Mouse (Mus musculus) hindbrain, postnatal 0 days (tissue): Measurements from ENCODE around the gene Lrig2. TPM values are rescaled to one million over a fixed set of nuclear protein-coding genes. Genes with fewer than 3 reads are reported as not detected.

Source experiments
- ATAC-seq: fragments of 200-750 bp; cut with Nextera tagmentation; 2 replicates; pipeline ENCODE4 v1.8.0; 2017; ENCODE audit warnings: mild to moderate bottlenecking, moderate TSS enrichment, moderate library complexity
- DNase-seq: peaks from one replicate; pipeline ENCODE4 v3.0.0-alpha.2; 2015; ENCODE audit warnings: low spot score
- H3K27ac ChIP-seq: fragments of 300-500 bp; sonication (generic); 2 replicates; pipeline ENCODE4 v1.5.1; 2014; ENCODE audit warnings: mild to moderate bottlenecking
- H3K27me3 ChIP-seq: fragments of 300-500 bp; sonication (generic); 2 replicates; pipeline ENCODE4 v1.6.1; 2014; ENCODE audit warnings: low read length, mixed read lengths; ENCODE audit not compliant: insufficient read depth
- H3K36me3 ChIP-seq: fragments of 300-500 bp; sonication (generic); 2 replicates; pipeline ENCODE4 v1.6.1; 2014; ENCODE audit warnings: low read length, mixed read lengths; ENCODE audit not compliant: insufficient read depth
- H3K4me1 ChIP-seq: fragments of 300-500 bp; sonication (generic); 2 replicates; pipeline ENCODE4 v1.6.1; 2014; ENCODE audit warnings: antibody characterized with exemption, low read length, mixed read lengths; ENCODE audit not compliant: insufficient read depth
- H3K4me2 ChIP-seq: fragments of 300-500 bp; sonication (generic); 2 replicates; pipeline ENCODE4 v1.6.1; 2014; ENCODE audit warnings: low read depth, mild to moderate bottlenecking, low read length, moderate library complexity, mixed read lengths
- H3K4me3 ChIP-seq: fragments of 300-500 bp; sonication (generic); 2 replicates; pipeline ENCODE4 v1.5.1; 2014; ENCODE audit warnings: low read length
- H3K9ac ChIP-seq: fragments of 300-500 bp; sonication (generic); replicated peaks from 2 replicates; pipeline ENCODE4 v1.6.1; 2014; ENCODE audit warnings: mild to moderate bottlenecking, low read length, moderate library complexity, mixed read lengths
- H3K9me3 ChIP-seq: fragments of 300-500 bp; sonication (generic); 2 replicates; pipeline ENCODE4 v1.6.1; 2016; ENCODE audit warnings: low read length, mixed read lengths
- CTCF ChIP-seq: IDR thresholded peaks from 2 replicates; pipeline ENCODE4 v1.5.1; 2016; ENCODE audit warnings: antibody characterized with exemption, control low read depth, low read depth
- WGBS: fragments of 180-500 bp; shearing (Covaris S2); extraction: QIAGEN DNeasy Blood & Tissue Kit; methylation state at CpG from one replicate; pipeline ENCODE4 v1.1.7; 2014; 5-methylcytosine and 5-hydroxymethylcytosine counted together
- polyA plus RNA-seq: library from polyadenylated mRNA; unstranded; fragments of >200 nt; fragmentation: Nextera tagmentation; extraction: Ambion mirVana; gene quantifications from 2 replicates; pipeline ENCODE4 v1.2.1, GENCODE M21; 2015
- total RNA-seq: library from RNA; depleted of rRNA; stranded (reverse); fragments of >200 nt; gene quantifications from 2 replicates; pipeline ENCODE4 v1.2.3, GENCODE M21; 2014; rRNA removed

The Lrig2 gene
- total RNA-seq: 32.1 and 35.7 TPM in 2 replicates
- 15.6 and 16.9 TPM in 2 replicates for polyA plus RNA-seq

- Histone ChIP-seq H3K9ac (peak within 1 kb of the TSS; percentile 90), H3K9me3 (no peaks in the 10 kb centered on the region), H3K4me1 (peaks cover 4% of the 10 kb centered on the region), H3K27me3 (no peaks in the 10 kb centered on the region), H3K4me2 (peak within 1 kb of the TSS; percentile 59), H3K36me3 (no peaks in the 10 kb centered on the region), H3K4me3 (peak within 1 kb of the TSS; percentile 89), H3K27ac (peak within 1 kb of the TSS; percentile 99)
- peak; percentile 100 for DNase-seq
- ATAC-seq: peak; percentile 99
- WGBS: under 1% methylated on average over 67 of the region's 71 CpGs
- peak; percentile 90 for TF ChIP-seq CTCF
Measured at GRCm38 (mm10) chr3:104511538-104512423, at the start of gene Lrig2. TSS of gene Lrig2 (minus strand) at chr3:104511918.

- Histone ChIP-seq H3K4me2 (no peak overlapping the region), H3K9me3 (no peaks in the 10 kb centered on the region), H3K27ac (no peak overlapping the region), H3K27me3 (no peaks in the 10 kb centered on the region), H3K4me1 (no peaks in the 10 kb centered on the region), H3K9ac (no peak overlapping the region), H3K36me3 (no peaks in the 10 kb centered on the region), H3K4me3 (no peak overlapping the region)
- TF ChIP-seq CTCF: no peak
- ATAC-seq (no peak), DNase-seq (no peak)
- 93% methylated on average over 1 of the region's 1 CpGs for WGBS
Measured at GRCm38 (mm10) chr3:104556624-104557023, 44.9 kb upstream of the Lrig2 start.

- DNase-seq (no peak), ATAC-seq (no peak)
- no peaks in the 10 kb centered on the region for H3K4me1 ChIP-seq
- no peak overlapping the region for H3K27ac ChIP-seq
- no peak overlapping the region for H3K9ac ChIP-seq
- no peak for TF ChIP-seq CTCF
- H3K4me2 ChIP-seq: no peak overlapping the region
- H3K36me3 ChIP-seq: no peaks in the 10 kb centered on the region
- no peaks in the 10 kb centered on the region for H3K27me3 ChIP-seq
- no peak overlapping the region for H3K4me3 ChIP-seq
- no peaks in the 10 kb centered on the region for H3K9me3 ChIP-seq
- WGBS: 68% methylated on average over 3 of the region's 3 CpGs
Measured at GRCm38 (mm10) chr3:104550594-104550993, 38.9 kb upstream of the Lrig2 start.

- Histone ChIP-seq H3K4me1 (no peaks in the 10 kb centered on the region), H3K4me3 (no peak overlapping the region), H3K9me3 (no peaks in the 10 kb centered on the region), H3K36me3 (no peaks in the 10 kb centered on the region), H3K4me2 (no peak overlapping the region), H3K27me3 (no peaks in the 10 kb centered on the region), H3K9ac (no peak overlapping the region), H3K27ac (no peak overlapping the region)
- TF ChIP-seq CTCF: no peak
- no peak for DNase-seq
- WGBS: 78% methylated on average over 15 of the region's 15 CpGs
- ATAC-seq: no peak
Measured at GRCm38 (mm10) chr3:104548367-104549087, 36.8 kb upstream of the Lrig2 start.

GRCm38 (mm10) chr3:104543825-104544224 lies 32.1 kb upstream of the Lrig2 start:
- ATAC-seq (no peak), DNase-seq (no peak)
- no peak overlapping the region for H3K27ac ChIP-seq
- 0 out of 2 replicates have a peak, but pooled peaks cover 4% of the 10 kb centered on the region for H3K4me1 ChIP-seq
- no peak overlapping the region for H3K9ac ChIP-seq
- no peaks in the 10 kb centered on the region for H3K9me3 ChIP-seq
- no peaks in the 10 kb centered on the region for H3K36me3 ChIP-seq
- H3K4me3 ChIP-seq: no peak overlapping the region
- H3K27me3 ChIP-seq: no peaks in the 10 kb centered on the region
- WGBS: 93% methylated on average over 3 of the region's 3 CpGs
- TF ChIP-seq CTCF: peak; percentile 42
- H3K4me2 ChIP-seq: no peak overlapping the region

GRCm38 (mm10) chr3:104542065-104542429 lies 30.3 kb upstream of the Lrig2 start:
- H3K9me3 ChIP-seq: no peaks in the 10 kb centered on the region
- H3K9ac ChIP-seq: no peak overlapping the region
- 0 out of 2 replicates have a peak overlapping the region, but pooled peaks have one; percentile 36 for H3K27ac ChIP-seq
- 4% methylated on average over 2 of the region's 2 CpGs for WGBS
- peak overlapping the region; percentile 55 for H3K4me2 ChIP-seq
- 0 out of 2 replicates have a peak, but pooled peaks cover 4% of the 10 kb centered on the region for H3K4me1 ChIP-seq
- DNase-seq: no peak
- 0 out of 2 replicates have a peak, but pooled peaks have one; percentile 6 for ATAC-seq
- no peaks in the 10 kb centered on the region for H3K27me3 ChIP-seq
- TF ChIP-seq CTCF: no peak
- H3K4me3 ChIP-seq: no peak overlapping the region
- H3K36me3 ChIP-seq: no peaks in the 10 kb centered on the region
